Mouse (Mus musculus) neural tube, embryonic 10.5 days (tissue): ENCODE data around the gene Erc2.
"Not testable (repeated sequence)": the region's sequence is repeated elsewhere in the genome, so short reads cannot be mapped to it uniquely, and the experiment has no call there.

Experiments
- DNase-seq: peaks from one replicate; pipeline ENCODE4 v3.0.0-alpha.2; 2017; ENCODE audit warnings: low spot score; ENCODE audit errors: extremely low spot score

Erc2 gene

GRCm38 (mm10) chr14:27828089-27828488 lies 205.9 kb downstream of the Erc2 start:
- no peak for DNase-seq

GRCm38 (mm10) chr14:27832196-27832595 lies 210.0 kb downstream of the Erc2 start:
- no peak for DNase-seq

- DNase-seq, result no peak
Observed at GRCm38 (mm10) chr14:27835351-27835750, 213.1 kb downstream of the Erc2 start.

- no peak for DNase-seq
Observed at GRCm38 (mm10) chr14:27837601-27838105, 215.4 kb downstream of the Erc2 start.

GRCm38 (mm10) chr14:27840120-27840519 lies 217.9 kb downstream of the Erc2 start:
- no peak for DNase-seq

GRCm38 (mm10) chr14:27846875-27847274 lies 224.6 kb downstream of the Erc2 start:
- no peak for DNase-seq

GRCm38 (mm10) chr14:27847291-27847690 lies 225.1 kb downstream of the Erc2 start:
- no peak for DNase-seq

- DNase-seq, result no peak
Observed at GRCm38 (mm10) chr14:27851231-27851630, 229.0 kb downstream of the Erc2 start.

GRCm38 (mm10) chr14:27852606-27853005 lies 230.4 kb downstream of the Erc2 start:
- DNase-seq, result no peak

- no peak for DNase-seq
Observed at GRCm38 (mm10) chr14:27860371-27861046, 238.3 kb downstream of the Erc2 start.

- no peak for DNase-seq
Observed at GRCm38 (mm10) chr14:27862299-27862698, 240.1 kb downstream of the Erc2 start.

- no peak for DNase-seq
Observed at GRCm38 (mm10) chr14:27867386-27867785, 245.2 kb downstream of the Erc2 start.

GRCm38 (mm10) chr14:27873619-27874018 lies 251.4 kb downstream of the Erc2 start:
- no peak for DNase-seq

GRCm38 (mm10) chr14:27875991-27876411 lies 253.8 kb downstream of the Erc2 start:
- DNase-seq, result no peak

GRCm38 (mm10) chr14:27881972-27882371 lies 259.7 kb downstream of the Erc2 start:
- no peak for DNase-seq

GRCm38 (mm10) chr14:27886337-27886736 lies 264.1 kb downstream of the Erc2 start:
- not testable (repeated sequence) for DNase-seq

GRCm38 (mm10) chr14:27887488-27887887 lies 265.3 kb downstream of the Erc2 start:
- no peak for DNase-seq

- DNase-seq, result no peak
Observed at GRCm38 (mm10) chr14:27889650-27890049, 267.4 kb downstream of the Erc2 start.

GRCm38 (mm10) chr14:27892416-27892815 lies 270.2 kb downstream of the Erc2 start:
- no peak for DNase-seq

GRCm38 (mm10) chr14:27901772-27902171 lies 279.5 kb downstream of the Erc2 start:
- DNase-seq, result no peak

GRCm38 (mm10) chr14:27921656-27922373 lies 299.6 kb downstream of the Erc2 start:
- no peak for DNase-seq

- DNase-seq, result no peak
Observed at GRCm38 (mm10) chr14:27927369-27927768, 305.1 kb downstream of the Erc2 start.

- DNase-seq, result no peak
Observed at GRCm38 (mm10) chr14:27933533-27933932, 311.3 kb downstream of the Erc2 start.
